9 mouse cellular contexts compared by ENCODE assay signal in the genomic region with DNA sequence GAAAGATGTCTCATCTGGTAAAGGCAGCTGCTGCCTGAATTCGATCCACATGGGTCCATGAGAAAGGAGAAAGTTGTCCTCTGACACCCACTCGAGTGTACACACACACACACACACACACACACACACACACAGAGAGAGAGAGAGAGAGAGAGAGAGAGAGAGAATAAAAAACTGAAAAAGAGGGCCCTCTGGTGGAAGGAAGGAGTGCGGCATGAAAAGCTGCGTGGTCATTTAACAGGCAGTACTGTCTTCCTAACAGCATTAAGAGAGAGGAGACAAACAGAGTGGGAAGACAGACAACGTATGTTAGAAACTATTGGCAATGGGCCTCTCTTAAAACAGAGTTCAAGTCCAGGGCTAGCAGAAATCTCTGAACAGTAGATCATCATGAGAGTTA. TPM values are rescaled to one million over a fixed set of nuclear protein-coding genes. Genes with fewer than 3 reads are reported as not detected.
DNase-seq lines count a peak whose midpoint lies in the region; ATAC-seq and TF ChIP-seq lines count a peak whose summit lies in the region.
"Had no signal": no experiment of that assay in that cellular context is flagged by ENCODE, and none has a peak within 500 bp of the region (broad histone marks: within the 10 kb centered on the region; RNA-seq: fewer than 3 reads in every experiment).

No protein-coding gene starts in this region.

- peak; percentile 65 for TF ChIP-seq CTCF in forebrain, postnatal 0 days (IDR thresholded peaks at IDR 0.05; ENCODE audit: low read depth)
- TF ChIP-seq CTCF in midbrain, postnatal 0 days (IDR thresholded peaks at IDR 0.05): peak; percentile 72

- H3K27me3 ChIP-seq in forebrain, postnatal 0 days (ENCODE audit: insufficient read depth, low read length): no peaks in the 10 kb centered on the region
- no peaks in the 10 kb centered on the region for H3K27me3 ChIP-seq in forebrain, embryonic 14.5 days (replicated peaks; ENCODE audit: control insufficient read depth, insufficient read depth, low read length)
- H3K27me3 ChIP-seq in midbrain, postnatal 0 days (ENCODE audit: insufficient read depth, low read length): no peaks in the 10 kb centered on the region
- H3K27me3 ChIP-seq in midbrain, embryonic 15.5 days (replicated peaks): no peaks in the 10 kb centered on the region
- no peaks in the 10 kb centered on the region for H3K27me3 ChIP-seq in limb, embryonic 10.5 days (ENCODE audit: low read depth, poor library complexity, severe bottlenecking)
- H3K27me3 ChIP-seq: liver, embryonic 15.5 days had no signal

- WGBS in forebrain, postnatal 0 days: 53% methylated on average over 5 of the region's 5 CpGs
- WGBS in forebrain, embryonic 14.5 days: 59% methylated on average over 5 of the region's 5 CpGs
- 56% methylated on average over 5 of the region's 5 CpGs for WGBS in midbrain, postnatal 0 days
- WGBS in midbrain, embryonic 15.5 days: 54% methylated on average over 5 of the region's 5 CpGs
- WGBS in limb, embryonic 10.5 days: 64% methylated on average over 5 of the region's 5 CpGs

- peak; percentile 29 for DNase-seq in forebrain, postnatal 0 days
- DNase-seq in forebrain, embryonic 14.5 days (ENCODE audit: low spot score): no peak
- DNase-seq in midbrain, postnatal 0 days (ENCODE audit: low spot score): peak; percentile 44
- peak; percentile 31 for DNase-seq in limb, embryonic 10.5 days (ENCODE audit: low spot score)
- peak; percentile 68 for DNase-seq in thymus, postnatal 14 days
- no peak for DNase-seq in gastrocnemius, postnatal 14 days
- no peak for DNase-seq in left cerebral cortex, postnatal 36 days (ENCODE audit: low spot score in 2 of 2)

- no peaks in the 10 kb centered on the region for H3K9me3 ChIP-seq in forebrain, postnatal 0 days (ENCODE audit: low read length)
- H3K9me3 ChIP-seq in forebrain, embryonic 14.5 days (replicated peaks; ENCODE audit: control insufficient read depth, low read length): no peaks in the 10 kb centered on the region
- H3K9me3 ChIP-seq in midbrain, postnatal 0 days (ENCODE audit: low read length): no peaks in the 10 kb centered on the region
- H3K9me3 ChIP-seq in midbrain, embryonic 15.5 days: no peaks in the 10 kb centered on the region
- no peaks in the 10 kb centered on the region for H3K9me3 ChIP-seq in limb, embryonic 10.5 days (replicated peaks)
- H3K9me3 ChIP-seq: liver, embryonic 15.5 days had no signal

- no peak for ATAC-seq in forebrain, postnatal 0 days
- no peak for ATAC-seq in forebrain, embryonic 14.5 days
- ATAC-seq in midbrain, postnatal 0 days (ENCODE audit: low FRiP score): no peak
- no peak for ATAC-seq in midbrain, embryonic 15.5 days (replicated peaks)

- H3K4me2 ChIP-seq in forebrain, postnatal 0 days (ENCODE audit: low read depth): no peak overlapping the region
- no peak overlapping the region for H3K4me2 ChIP-seq in forebrain, embryonic 14.5 days (ENCODE audit: low read length)
- H3K4me2 ChIP-seq in midbrain, postnatal 0 days (ENCODE audit: low read depth, low read length, poor library complexity, severe bottlenecking): no peak overlapping the region
- no peak overlapping the region for H3K4me2 ChIP-seq in midbrain, embryonic 15.5 days
- H3K4me2 ChIP-seq: liver, embryonic 15.5 days had no signal

- H3K27ac ChIP-seq in forebrain, postnatal 0 days (ENCODE audit: low read depth, low read length): no peak overlapping the region
- H3K27ac ChIP-seq in forebrain, embryonic 14.5 days (ENCODE audit: low read depth, low read length): no peak overlapping the region
- no peak overlapping the region for H3K27ac ChIP-seq in midbrain, postnatal 0 days (ENCODE audit: low read depth, low read length)
- H3K27ac ChIP-seq in midbrain, embryonic 15.5 days: no peak overlapping the region
- no peak overlapping the region for H3K27ac ChIP-seq in limb, embryonic 10.5 days
- H3K27ac ChIP-seq: liver, embryonic 15.5 days had no signal

- intact Hi-C loops in gastrocnemius, postnatal 14 days (cut with DNase I; ENCODE audit: low total_unique reads): no loop called here
- intact Hi-C loops in left cerebral cortex, postnatal 36 days (cut with DNase I): no loop called here

- H3K4me3 ChIP-seq in forebrain, postnatal 0 days (ENCODE audit: low read depth, low read length): no peak overlapping the region
- no peak overlapping the region for H3K4me3 ChIP-seq in forebrain, embryonic 14.5 days (ENCODE audit: low read depth, low read length)
- H3K4me3 ChIP-seq in midbrain, postnatal 0 days (ENCODE audit: low read depth, low read length): no peak overlapping the region
- H3K4me3 ChIP-seq in midbrain, embryonic 15.5 days: no peak overlapping the region
- no peak overlapping the region for H3K4me3 ChIP-seq in limb, embryonic 10.5 days
- H3K4me3 ChIP-seq: liver, embryonic 15.5 days had no signal

- H3K36me3 ChIP-seq in forebrain, postnatal 0 days (ENCODE audit: insufficient read depth): peaks cover 17% of the 10 kb centered on the region; the same call in 1 of the 2 replicates
- H3K36me3 ChIP-seq in forebrain, embryonic 14.5 days (ENCODE audit: control insufficient read depth, insufficient read depth, low read length): peaks cover 18% of the 10 kb centered on the region
- peaks cover 7% of the 10 kb centered on the region; the same call in 1 of the 2 replicates for H3K36me3 ChIP-seq in midbrain, postnatal 0 days (ENCODE audit: insufficient read depth, low read length)
- no peaks in the 10 kb centered on the region for H3K36me3 ChIP-seq in midbrain, embryonic 15.5 days (replicated peaks)
- H3K36me3 ChIP-seq in limb, embryonic 10.5 days: peaks cover 21% of the 10 kb centered on the region
- H3K36me3 ChIP-seq: liver, embryonic 15.5 days had no signal

- H3K9ac ChIP-seq in forebrain, postnatal 0 days: no peak overlapping the region
- no peak overlapping the region for H3K9ac ChIP-seq in forebrain, embryonic 14.5 days (ENCODE audit: low read length)
- no peak overlapping the region for H3K9ac ChIP-seq in midbrain, postnatal 0 days (replicated peaks; ENCODE audit: low read length, poor library complexity, severe bottlenecking)
- H3K9ac ChIP-seq in midbrain, embryonic 15.5 days: no peak overlapping the region
- H3K9ac ChIP-seq: liver, embryonic 15.5 days had no signal

- no peaks in the 10 kb centered on the region for H3K4me1 ChIP-seq in forebrain, postnatal 0 days (ENCODE audit: insufficient read depth)
- H3K4me1 ChIP-seq in forebrain, embryonic 14.5 days (ENCODE audit: control insufficient read depth, insufficient read depth, low read length): no peaks in the 10 kb centered on the region
- no peaks in the 10 kb centered on the region for H3K4me1 ChIP-seq in midbrain, postnatal 0 days (ENCODE audit: insufficient read depth, low read length)
- no peaks in the 10 kb centered on the region for H3K4me1 ChIP-seq in midbrain, embryonic 15.5 days
- H3K4me1 ChIP-seq in limb, embryonic 10.5 days: no peaks in the 10 kb centered on the region
- H3K4me1 ChIP-seq: liver, embryonic 15.5 days had no signal

RNA-seq across cellular contexts. Expression of a gene that starts 8.9 kb away (rescaled TPM):
- total RNA-seq in forebrain, postnatal 0 days (2014; rRNA removed): 32.4 and 41.1 TPM in 2 replicates
- polyA plus RNA-seq in forebrain, postnatal 0 days (2015; fragmentation: Nextera tagmentation; extraction: Ambion mirVana): 8.2 and 13.1 TPM in 2 replicates
- 33.6 and 40.1 TPM in 2 replicates for polyA plus RNA-seq in forebrain, embryonic 14.5 days (2014; fragmentation: Nextera tagmentation; extraction: Ambion mirVana)
- total RNA-seq in midbrain, postnatal 0 days (2014; rRNA removed): 37.0 and 59.5 TPM in 2 replicates
- 13.9 and 16.6 TPM in 2 replicates for polyA plus RNA-seq in midbrain, postnatal 0 days (2015; fragmentation: Nextera tagmentation; extraction: Ambion mirVana)
- polyA plus RNA-seq in midbrain, embryonic 15.5 days (2015; fragmentation: Nextera tagmentation; extraction: Ambion mirVana): 31.0 and 36.1 TPM in 2 replicates
- 55.2 and 59.6 TPM in 2 replicates for polyA plus RNA-seq in limb, embryonic 10.5 days (2016; fragmentation: Nextera tagmentation; extraction: Ambion mirVana)
- total RNA-seq in gastrocnemius, postnatal 14 days (2021): 10 to 100 TPM; 16.2 to 16.7 TPM
- total RNA-seq in left cerebral cortex, postnatal 36 days (2021): 10 to 100 TPM; 23.2 to 24.3 TPM

RNA-seq across cellular contexts. Expression of a gene that starts 14.5 kb away (rescaled TPM):
- total RNA-seq in forebrain, postnatal 0 days (2014; rRNA removed): 12.4 and 19.2 TPM in 2 replicates
- polyA plus RNA-seq in forebrain, postnatal 0 days (2015; fragmentation: Nextera tagmentation; extraction: Ambion mirVana): 12.4 and 13.7 TPM in 2 replicates
- polyA plus RNA-seq in forebrain, embryonic 14.5 days (2014; fragmentation: Nextera tagmentation; extraction: Ambion mirVana): 10.6 and 14.4 TPM in 2 replicates
- 7.5 and 13.9 TPM in 2 replicates for total RNA-seq in midbrain, postnatal 0 days (2014; rRNA removed)
- 16.0 and 16.2 TPM in 2 replicates for polyA plus RNA-seq in midbrain, postnatal 0 days (2015; fragmentation: Nextera tagmentation; extraction: Ambion mirVana)
- 16.5 and 18.3 TPM in 2 replicates for polyA plus RNA-seq in midbrain, embryonic 15.5 days (2015; fragmentation: Nextera tagmentation; extraction: Ambion mirVana)
- polyA plus RNA-seq in limb, embryonic 10.5 days (2016; fragmentation: Nextera tagmentation; extraction: Ambion mirVana): 8.5 and 12.6 TPM in 2 replicates
- 1 to 10 TPM; 3.2 to 4.2 TPM for total RNA-seq in gastrocnemius, postnatal 14 days (2021)
- total RNA-seq in left cerebral cortex, postnatal 36 days (2021): 10 to 100 TPM; 10.0 to 12.2 TPM

Comparison
In these comparisons a context has a peak if more than half of its experiments do, and no peak if none do; other contexts are left out.
1. DNase-seq: peak in forebrain, postnatal 0 days (single experiment), midbrain, postnatal 0 days (single experiment), limb, embryonic 10.5 days (single experiment) and thymus, postnatal 14 days (single experiment); none in forebrain, embryonic 14.5 days (single experiment), gastrocnemius, postnatal 14 days (single experiment) and left cerebral cortex, postnatal 36 days (0 of 2).